Mouse (Mus musculus) spleen, adult 2 months (tissue): Measurements from ENCODE around the gene Ppp1r14b. TPM values are rescaled to one million over a fixed set of nuclear protein-coding genes. Genes with fewer than 3 reads are reported as not detected.

ENCODE experiments used
- DNase-seq, 2 experiments: peaks; one replicate each; pipeline versions ENCODE4 v3.0.0 to v3.0.0-alpha.2; 2012 to 2021; ENCODE audit warnings: low spot score in 2 of 2, low read depth in 1 of 2
- H3K27ac ChIP-seq: fragments of 200-500 bp; 2 replicates; pipeline ENCODE4 v1.5.1; 2012; ENCODE audit warnings: low read length, inconsistent platforms; ENCODE audit not compliant: insufficient read depth
- H3K27me3 ChIP-seq: fragments of 200-500 bp; 2 replicates; pipeline ENCODE4 v1.6.1; 2012; ENCODE audit warnings: mild to moderate bottlenecking, moderate library complexity, low read length, inconsistent platforms; ENCODE audit not compliant: control insufficient read depth, insufficient read depth
- H3K36me3 ChIP-seq: fragments of 200-500 bp; 2 replicates; pipeline ENCODE4 v1.6.1; 2012; ENCODE audit warnings: mild to moderate bottlenecking, low read length, inconsistent platforms; ENCODE audit not compliant: control insufficient read depth, insufficient read depth
- H3K4me1 ChIP-seq: fragments of 200-500 bp; 2 replicates; pipeline ENCODE4 v1.6.1; 2011; ENCODE audit warnings: inconsistent platforms; ENCODE audit not compliant: control insufficient read depth, insufficient read depth, insufficient read length
- H3K4me3 ChIP-seq: fragments of 200-500 bp; 2 replicates; pipeline ENCODE4 v1.5.1; 2011; ENCODE audit warnings: mild to moderate bottlenecking, inconsistent platforms; ENCODE audit not compliant: insufficient read depth, insufficient read length; ENCODE audit errors: extremely low read depth
- CTCF ChIP-seq: fragments of 200-500 bp; IDR thresholded peaks from 2 replicates; pipeline ENCODE4 v1.5.1; 2011; ENCODE audit warnings: mild to moderate bottlenecking, inconsistent platforms; ENCODE audit not compliant: insufficient read depth, insufficient read length, insufficient replicate concordance; ENCODE audit errors: extremely low read depth
- POLR2A ChIP-seq: fragments of 200-500 bp; IDR thresholded peaks from 2 replicates; pipeline ENCODE4 v1.6.1; 2011; ENCODE audit warnings: low read depth, low read length, inconsistent platforms
- WGBS: fragments of 180-500 bp; shearing (Covaris S2); methylation state at CpG from one replicate; pipeline ENCODE4 v1.1.7; 2018; 5-methylcytosine and 5-hydroxymethylcytosine counted together
- polyA plus RNA-seq: library from polyadenylated mRNA; depleted of rRNA; stranded (reverse); fragments of >200 nt; gene quantifications from 2 replicates; pipeline ENCODE4 v1.2.3, GENCODE M21; 2012; rRNA removed

The Ppp1r14b gene
- polyA plus RNA-seq: 69.0 and 82.5 TPM in 2 replicates

GRCm38 (mm10) chr19:6974211-6975205, at the start of gene Ppp1r14b:
Gene Ppp1r14b (plus strand): TSS chr19:6974968.
- peaks cover 4% of the 10 kb centered on the region; the same call in 1 of the 2 replicates for H3K36me3 ChIP-seq
- no peaks in the 10 kb centered on the region for H3K27me3 ChIP-seq
- peak within 1 kb of the TSS; percentile 70 for H3K4me3 ChIP-seq
- H3K4me1 ChIP-seq: peaks cover 22% of the 10 kb centered on the region
- TF ChIP-seq POLR2A (no peak), CTCF (no peak)
- H3K27ac ChIP-seq: peak within 1 kb of the TSS; percentile 69
- WGBS: under 1% methylated on average over 68 of the region's 84 CpGs
- DNase-seq: peak; percentile 45 to 74

GRCm38 (mm10) chr19:6925307-6925573, 49.5 kb upstream of the Ppp1r14b start, which contains the start of gene Catsperz:
Gene Catsperz (minus strand): TSS chr19:6925380.
- H3K4me1 ChIP-seq: peaks cover 13% of the 10 kb centered on the region
- peak within 1 kb of the TSS; percentile 0; the same call in 1 of the 2 replicates for H3K4me3 ChIP-seq
- no peaks in the 10 kb centered on the region for H3K36me3 ChIP-seq
- H3K27ac ChIP-seq: no peak within 1 kb of the TSS
- no peak for DNase-seq
- no peak for TF ChIP-seq CTCF
- TF ChIP-seq POLR2A: no peak
- 6% methylated on average over 9 of the region's 9 CpGs for WGBS
- H3K27me3 ChIP-seq: peaks cover 14% of the 10 kb centered on the region

- no peak for TF ChIP-seq CTCF
- no peak for TF ChIP-seq POLR2A
- H3K27me3 ChIP-seq: peaks cover 14% of the 10 kb centered on the region
- H3K27ac ChIP-seq: no peak overlapping the region
- 36% methylated on average over 40 of the region's 40 CpGs for WGBS
- H3K36me3 ChIP-seq: no peaks in the 10 kb centered on the region
- no peak overlapping the region for H3K4me3 ChIP-seq
- no peak for DNase-seq
- H3K4me1 ChIP-seq: peaks cover 13% of the 10 kb centered on the region
Measured at GRCm38 (mm10) chr19:6925611-6926329, 49.0 kb upstream of the Ppp1r14b start.

GRCm38 (mm10) chr19:6926559-6927255, 48.1 kb upstream of the Ppp1r14b start:
- WGBS: 22% methylated on average over 26 of the region's 26 CpGs
- H3K4me3 ChIP-seq: no peak overlapping the region

GRCm38 (mm10) chr19:6928080-6928479, 46.7 kb upstream of the Ppp1r14b start:
- DNase-seq: no peak
- WGBS: 34% methylated on average over 9 of the region's 9 CpGs
- H3K27ac ChIP-seq: no peak overlapping the region
- peaks cover 10% of the 10 kb centered on the region for H3K4me1 ChIP-seq
- TF ChIP-seq CTCF: no peak
- TF ChIP-seq POLR2A: no peak
- no peak overlapping the region for H3K4me3 ChIP-seq
- H3K36me3 ChIP-seq: no peaks in the 10 kb centered on the region
- peaks cover 20% of the 10 kb centered on the region for H3K27me3 ChIP-seq

More at GRCm38 (mm10) chr19:6926559-6927255, 48.1 kb upstream of the Ppp1r14b start:
- Histone ChIP-seq H3K36me3 (no peaks in the 10 kb centered on the region), H3K27ac (no peak overlapping the region), H3K27me3 (peaks cover 14% of the 10 kb centered on the region), H3K4me1 (peaks cover 13% of the 10 kb centered on the region)
- DNase-seq: no peak
- TF ChIP-seq CTCF: no peak

- H3K27ac ChIP-seq: no peak overlapping the region
- no peak for TF ChIP-seq CTCF
- peaks cover 27% of the 10 kb centered on the region for H3K27me3 ChIP-seq
- H3K36me3 ChIP-seq: no peaks in the 10 kb centered on the region
- no peak for DNase-seq
- H3K4me1 ChIP-seq: peaks cover 7% of the 10 kb centered on the region; the same call in 1 of the 2 replicates
- H3K4me3 ChIP-seq: no peak overlapping the region
- WGBS: 22% methylated on average over 2 of the region's 2 CpGs
Measured at GRCm38 (mm10) chr19:6931002-6931401, 43.8 kb upstream of the Ppp1r14b start.
